Mouse (Mus musculus) lung, embryonic 14.5 days (tissue): ENCODE data around the gene Taf8. TPM values are rescaled to one million over a fixed set of nuclear protein-coding genes. Genes with fewer than 3 reads are reported as not detected.

ENCODE experiments used
- ATAC-seq: fragments of 200-750 bp; cut with Nextera tagmentation; 2 replicates; pipeline ENCODE4 v1.8.0; 2017; ENCODE audit warnings: mild to moderate bottlenecking, moderate TSS enrichment, moderate library complexity; ENCODE audit not compliant: insufficient read depth
- DNase-seq: peaks from one replicate; pipeline ENCODE4 v3.0.0-alpha.2; 2015
- H3K27ac ChIP-seq: fragments of 300-500 bp; sonication (generic); 2 replicates; pipeline ENCODE4 v1.5.1; 2014; ENCODE audit warnings: low read depth, mild to moderate bottlenecking, moderate library complexity
- H3K27me3 ChIP-seq: fragments of 300-500 bp; sonication (generic); 2 replicates; pipeline ENCODE4 v1.6.1; 2014; ENCODE audit warnings: low read length, control low read depth; ENCODE audit not compliant: insufficient read depth
- H3K36me3 ChIP-seq: fragments of 300-500 bp; sonication (generic); 2 replicates; pipeline ENCODE4 v1.6.1; 2014; ENCODE audit warnings: control low read depth; ENCODE audit not compliant: insufficient read depth
- H3K4me1 ChIP-seq: fragments of 300-500 bp; sonication (generic); 2 replicates; pipeline ENCODE4 v1.6.1; 2014; ENCODE audit warnings: antibody characterized with exemption, control low read depth; ENCODE audit not compliant: insufficient read depth
- H3K4me2 ChIP-seq: fragments of 300-500 bp; sonication (generic); 2 replicates; pipeline ENCODE4 v1.6.1; 2014; ENCODE audit warnings: mild to moderate bottlenecking
- H3K4me3 ChIP-seq: fragments of 300-500 bp; sonication (generic); 2 replicates; pipeline ENCODE4 v1.5.1; 2014; ENCODE audit warnings: low read depth, low read length
- H3K9ac ChIP-seq: fragments of 300-500 bp; sonication (generic); 2 replicates; pipeline ENCODE4 v1.6.1; 2014
- H3K9me3 ChIP-seq: fragments of 300-500 bp; sonication (generic); 2 replicates; pipeline ENCODE4 v1.6.1; 2016; ENCODE audit warnings: low read depth, low read length, control low read depth
- CTCF ChIP-seq: IDR thresholded peaks from 2 replicates; pipeline ENCODE4 v1.5.1; 2016; ENCODE audit warnings: antibody characterized with exemption, low read depth
- WGBS: fragments of 180-500 bp; shearing (Covaris S2); extraction: QIAGEN DNeasy Blood & Tissue Kit; methylation state at CpG from one replicate; pipeline ENCODE4 v1.1.7; 2014; 5-methylcytosine and 5-hydroxymethylcytosine counted together
- polyA plus RNA-seq: library from polyadenylated mRNA; unstranded; fragments of >200 nt; fragmentation: Nextera tagmentation; extraction: Ambion mirVana; gene quantifications from 2 replicates; pipeline ENCODE4 v1.2.1, GENCODE M21; 2014

The Taf8 gene
- polyA plus RNA-seq, 1 experiment from 2014 or later = 26.8 TPM

- TF ChIP-seq CTCF = 0 out of 2 replicates have a peak, but pooled peaks have one; percentile 3
- Histone ChIP-seq H3K9ac (no peak overlapping the region), H3K4me3 (no peak overlapping the region), H3K9me3 (no peaks in the 10 kb centered on the region), H3K27me3 (no peaks in the 10 kb centered on the region), H3K4me1 (peaks cover 26% of the 10 kb centered on the region), H3K4me2 (no peak overlapping the region), H3K36me3 (no peaks in the 10 kb centered on the region), H3K27ac (no peak overlapping the region)
- ATAC-seq = peak; percentile 39; the same call in 1 of the 2 replicates
- peak; percentile 27 for DNase-seq
- 34% methylated on average over 7 of the region's 7 CpGs for WGBS
Measured at GRCm38 (mm10) chr17:47450239-47450638, 51.9 kb downstream of the Taf8 start.

DNA sequence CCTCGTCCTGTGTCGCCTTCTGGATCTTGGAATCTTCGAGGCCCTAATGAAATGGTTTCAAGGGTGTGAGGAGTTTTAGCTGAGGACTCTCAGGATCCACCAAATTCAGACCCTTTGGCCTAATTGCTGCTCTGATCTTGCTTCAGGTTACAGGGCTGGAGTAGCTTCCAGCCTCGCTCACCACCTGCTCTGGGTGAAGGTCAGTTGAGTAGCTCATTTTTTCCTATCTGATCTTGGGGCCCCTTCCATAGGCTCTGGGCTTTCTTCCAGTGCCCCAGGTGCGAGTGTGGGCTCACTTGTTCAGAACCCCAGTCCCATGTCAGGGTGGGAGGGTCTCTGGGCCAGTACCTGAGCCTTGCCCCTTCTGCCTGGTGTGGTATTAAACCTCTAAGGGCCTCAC is 52.7 kb downstream of the Taf8 start:
- Histone ChIP-seq H3K36me3 (no peaks in the 10 kb centered on the region), H3K4me3 (no peak overlapping the region), H3K27me3 (no peaks in the 10 kb centered on the region), H3K4me2 (no peak overlapping the region), H3K9me3 (no peaks in the 10 kb centered on the region), H3K4me1 (peaks cover 26% of the 10 kb centered on the region), H3K27ac (peak overlapping the region; percentile 2; the same call in 1 of the 2 replicates), H3K9ac (0 out of 2 replicates have a peak overlapping the region, but pooled peaks have one; percentile 28)
- 64% methylated on average over 5 of the region's 5 CpGs for WGBS
- ATAC-seq (no peak), DNase-seq (no peak)
- no peak for TF ChIP-seq CTCF

GRCm38 (mm10) chr17:47448523-47449372 is 53.3 kb downstream of the Taf8 start:
- WGBS = 25% methylated on average over 8 of the region's 8 CpGs
- ATAC-seq = 0 out of 2 replicates have a peak, but pooled peaks have one; percentile 29
- H3K4me1 ChIP-seq = peaks cover 26% of the 10 kb centered on the region

DNA sequence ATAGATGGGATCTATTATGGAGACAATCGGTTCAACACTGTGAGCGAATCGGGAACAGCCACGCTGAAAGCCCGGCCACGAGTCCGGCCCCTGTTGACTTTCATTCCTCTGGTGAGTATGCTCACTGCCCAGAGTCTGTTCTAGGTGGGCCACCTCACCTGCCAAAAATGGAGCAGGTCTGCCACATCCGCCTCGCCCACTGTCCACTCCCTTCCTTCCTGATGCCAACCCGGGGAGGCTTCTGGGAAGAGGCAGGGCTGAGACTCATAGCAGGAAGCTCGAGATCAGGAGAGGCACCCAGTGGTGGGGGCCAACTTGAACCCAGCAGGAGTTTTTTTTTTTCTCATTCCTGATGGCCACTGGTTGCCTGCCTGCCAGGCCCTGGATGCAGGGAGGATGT is 55.5 kb downstream of the Taf8 start:
- no peak for TF ChIP-seq CTCF
- Histone ChIP-seq H3K9ac (no peak overlapping the region), H3K4me1 (peaks cover 26% of the 10 kb centered on the region), H3K27ac (no peak overlapping the region), H3K36me3 (no peaks in the 10 kb centered on the region), H3K27me3 (no peaks in the 10 kb centered on the region), H3K9me3 (no peaks in the 10 kb centered on the region), H3K4me3 (no peak overlapping the region), H3K4me2 (no peak overlapping the region)
- ATAC-seq (no peak), DNase-seq (no peak)
- 81% methylated on average over 11 of the region's 11 CpGs for WGBS

More at GRCm38 (mm10) chr17:47448523-47449372, 53.3 kb downstream of the Taf8 start:
- peak overlapping the region; percentile 33; the same call in 1 of the 2 replicates for H3K27ac ChIP-seq
- H3K9ac ChIP-seq = 0 out of 2 replicates have a peak overlapping the region, but pooled peaks have one; percentile 28
- peak; percentile 36 for DNase-seq
- no peaks in the 10 kb centered on the region for H3K36me3 ChIP-seq
- H3K4me3 ChIP-seq = no peak overlapping the region
- no peaks in the 10 kb centered on the region for H3K27me3 ChIP-seq
- H3K4me2 ChIP-seq = no peak overlapping the region
- TF ChIP-seq CTCF = no peak
- no peaks in the 10 kb centered on the region for H3K9me3 ChIP-seq

DNA sequence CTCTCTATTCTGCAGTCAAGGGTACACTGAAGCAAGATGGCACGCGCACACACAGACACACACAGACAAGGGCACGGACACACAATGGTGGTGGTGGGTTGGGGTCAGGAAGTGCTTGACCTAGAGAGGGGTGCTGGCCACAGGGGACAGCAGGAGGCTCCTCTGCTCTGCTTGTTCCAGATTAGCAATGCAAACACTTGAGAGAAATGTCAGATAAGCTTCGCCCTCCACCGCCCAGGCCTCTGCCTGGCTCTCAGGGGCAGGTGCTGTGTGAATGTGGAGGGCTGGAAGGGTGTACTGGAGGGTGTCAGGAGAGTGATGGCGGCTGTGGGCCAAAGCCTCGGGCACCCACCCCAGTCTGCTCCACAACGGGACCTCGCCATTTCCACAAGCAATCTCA is 56.1 kb downstream of the Taf8 start:
- WGBS = 30% methylated on average over 9 of the region's 9 CpGs

GRCm38 (mm10) chr17:47445518-47445917 is 56.6 kb downstream of the Taf8 start:
- ATAC-seq (no peak), DNase-seq (no peak)
- H3K4me2 ChIP-seq = no peak overlapping the region
- WGBS = 39% methylated on average over 11 of the region's 11 CpGs
- H3K27ac ChIP-seq = no peak overlapping the region
- H3K36me3 ChIP-seq = no peaks in the 10 kb centered on the region
- H3K4me3 ChIP-seq = no peak overlapping the region
- TF ChIP-seq CTCF = no peak
- H3K4me1 ChIP-seq = peaks cover 26% of the 10 kb centered on the region
- no peaks in the 10 kb centered on the region for H3K9me3 ChIP-seq
- H3K9ac ChIP-seq = no peak overlapping the region
- H3K27me3 ChIP-seq = no peaks in the 10 kb centered on the region

More for the DNA sequence above, 56.1 kb downstream of the Taf8 start:
- Histone ChIP-seq H3K4me2 (no peak overlapping the region), H3K4me1 (peaks cover 26% of the 10 kb centered on the region), H3K36me3 (no peaks in the 10 kb centered on the region), H3K4me3 (no peak overlapping the region), H3K27me3 (no peaks in the 10 kb centered on the region), H3K9ac (no peak overlapping the region), H3K9me3 (no peaks in the 10 kb centered on the region), H3K27ac (no peak overlapping the region)
- TF ChIP-seq CTCF = no peak
- no peak for DNase-seq
- ATAC-seq = no peak

GRCm38 (mm10) chr17:47444113-47444512 is 58.0 kb downstream of the Taf8 start:
- ATAC-seq (no peak), DNase-seq (no peak)
- no peak overlapping the region for H3K4me3 ChIP-seq
- no peak for TF ChIP-seq CTCF
- no peaks in the 10 kb centered on the region for H3K27me3 ChIP-seq
- H3K4me2 ChIP-seq = no peak overlapping the region
- WGBS = 60% methylated on average over 6 of the region's 6 CpGs
- no peak overlapping the region for H3K27ac ChIP-seq
- H3K36me3 ChIP-seq = no peaks in the 10 kb centered on the region
- H3K4me1 ChIP-seq = peaks cover 15% of the 10 kb centered on the region; the same call in 1 of the 2 replicates
- no peak overlapping the region for H3K9ac ChIP-seq
- no peaks in the 10 kb centered on the region for H3K9me3 ChIP-seq
